Mouse (Mus musculus) heart, embryonic 16.5 days (tissue): ENCODE results near the gene E2f2. TPM values are rescaled to one million over a fixed set of nuclear protein-coding genes. Genes with fewer than 3 reads are reported as not detected.

ENCODE experiments used
- ATAC-seq: fragments of 200-750 bp; cut with Nextera tagmentation; replicated peaks from 2 replicates; pipeline ENCODE4 v1.8.0; 2017; ENCODE audit warnings: moderate number of reproducible peaks; ENCODE audit not compliant: insufficient read depth, low FRiP score; ENCODE audit errors: extremely low read depth
- H3K27ac ChIP-seq: fragments of 300-500 bp; sonication (generic); 2 replicates; pipeline ENCODE4 v1.5.1; 2014; ENCODE audit warnings: mild to moderate bottlenecking, low read length, control low read depth, moderate library complexity
- H3K27me3 ChIP-seq: fragments of 300-500 bp; sonication (generic); 2 replicates; pipeline ENCODE4 v1.6.1; 2014; ENCODE audit warnings: low read length, mixed read lengths; ENCODE audit not compliant: control insufficient read depth, insufficient read depth
- H3K36me3 ChIP-seq: fragments of 300-500 bp; sonication (generic); 2 replicates; pipeline ENCODE4 v1.6.1; 2014; ENCODE audit not compliant: control insufficient read depth, insufficient read depth
- H3K4me1 ChIP-seq: fragments of 300-500 bp; sonication (generic); 2 replicates; pipeline ENCODE4 v1.6.1; 2014; ENCODE audit warnings: low read length, mixed read lengths; ENCODE audit not compliant: control insufficient read depth, insufficient read depth
- H3K4me2 ChIP-seq: fragments of 300-500 bp; sonication (generic); 2 replicates; pipeline ENCODE4 v1.6.1; 2014; ENCODE audit warnings: low read depth, mild to moderate bottlenecking, control low read depth, low read length
- H3K4me3 ChIP-seq: fragments of 300-500 bp; sonication (generic); 2 replicates; pipeline ENCODE4 v1.5.1; 2014; ENCODE audit warnings: mild to moderate bottlenecking, control low read depth, low read length
- H3K9ac ChIP-seq: fragments of 300-500 bp; sonication (generic); 2 replicates; pipeline ENCODE4 v1.6.1; 2014; ENCODE audit warnings: low read length, control low read depth
- H3K9me3 ChIP-seq: fragments of 300-500 bp; sonication (generic); replicated peaks from 2 replicates; pipeline ENCODE4 v1.6.1; 2016; ENCODE audit warnings: low read length; ENCODE audit not compliant: control insufficient read depth
- WGBS: fragments of 180-500 bp; shearing (Covaris S2); extraction: QIAGEN DNeasy Blood & Tissue Kit; methylation state at CpG from one replicate; pipeline ENCODE4 v1.1.7; 2014; 5-methylcytosine and 5-hydroxymethylcytosine counted together
- polyA plus RNA-seq: library from polyadenylated mRNA; unstranded; fragments of >200 nt; fragmentation: Nextera tagmentation; extraction: Ambion mirVana; gene quantifications from 2 replicates; pipeline ENCODE4 v1.2.1, GENCODE M21; 2015

E2f2 gene
- polyA plus RNA-seq, 1 experiment from 2014 or later: 11.0 TPM

- Histone ChIP-seq H3K9me3 (peaks cover 2% of the 10 kb centered on the region; the same call in 1 of the 2 replicates), H3K4me1 (peaks cover 29% of the 10 kb centered on the region), H3K4me3 (peak overlapping the region; percentile 55), H3K4me2 (peak overlapping the region; percentile 83), H3K27ac (peak overlapping the region; percentile 94), H3K9ac (peak overlapping the region; percentile 78), H3K27me3 (no peaks in the 10 kb centered on the region), H3K36me3 (no peaks in the 10 kb centered on the region)
- WGBS: under 1% methylated on average over 15 of the region's 15 CpGs
- ATAC-seq: peak; percentile 51
Observed at GRCm38 (mm10) chr4:136134418-136134977, 37.7 kb upstream of the E2f2 start.

GRCm38 (mm10) chr4:136134978-136135873, 37.0 kb upstream of the E2f2 start:
- 6% methylated on average over 47 of the region's 50 CpGs for WGBS

GRCm38 (mm10) chr4:136135874-136136728, 36.1 kb upstream of the E2f2 start:
- ATAC-seq: no peak
- H3K9me3 ChIP-seq: no peaks in the 10 kb centered on the region
- H3K36me3 ChIP-seq: no peaks in the 10 kb centered on the region
- peak overlapping the region; percentile 94 for H3K27ac ChIP-seq
- peak overlapping the region; percentile 83; the same call in 1 of the 2 replicates for H3K4me2 ChIP-seq
- H3K4me1 ChIP-seq: peaks cover 39% of the 10 kb centered on the region
- 57% methylated on average over 9 of the region's 9 CpGs for WGBS
- H3K9ac ChIP-seq: no peak overlapping the region
- no peaks in the 10 kb centered on the region for H3K27me3 ChIP-seq
- no peak overlapping the region for H3K4me3 ChIP-seq

More at GRCm38 (mm10) chr4:136134978-136135873, 37.0 kb upstream of the E2f2 start:
- no peaks in the 10 kb centered on the region for H3K27me3 ChIP-seq
- no peaks in the 10 kb centered on the region for H3K9me3 ChIP-seq
- ATAC-seq: peak; percentile 69
- H3K4me1 ChIP-seq: peaks cover 34% of the 10 kb centered on the region
- peak overlapping the region; percentile 78 for H3K9ac ChIP-seq
- H3K27ac ChIP-seq: peak overlapping the region; percentile 94
- no peaks in the 10 kb centered on the region for H3K36me3 ChIP-seq
- H3K4me2 ChIP-seq: peak overlapping the region; percentile 83
- peak overlapping the region; percentile 55 for H3K4me3 ChIP-seq

GRCm38 (mm10) chr4:136139326-136140110, 32.7 kb upstream of the E2f2 start:
- WGBS: 47% methylated on average over 17 of the region's 17 CpGs
- Histone ChIP-seq H3K4me3 (no peak overlapping the region), H3K27ac (peak overlapping the region; percentile 87), H3K4me1 (peaks cover 51% of the 10 kb centered on the region), H3K36me3 (no peaks in the 10 kb centered on the region), H3K4me2 (peak overlapping the region; percentile 58), H3K27me3 (no peaks in the 10 kb centered on the region), H3K9ac (no peak overlapping the region; the same call in 1 of the 2 replicates), H3K9me3 (no peaks in the 10 kb centered on the region)
- ATAC-seq: no peak

GRCm38 (mm10) chr4:136140327-136141250, 31.6 kb upstream of the E2f2 start:
- WGBS: 11% methylated on average over 31 of the region's 31 CpGs
- Histone ChIP-seq H3K9ac (peak overlapping the region; percentile 6), H3K27ac (peak overlapping the region; percentile 87), H3K36me3 (no peaks in the 10 kb centered on the region), H3K9me3 (no peaks in the 10 kb centered on the region), H3K27me3 (no peaks in the 10 kb centered on the region), H3K4me2 (peak overlapping the region; percentile 58), H3K4me3 (peak overlapping the region; percentile 7), H3K4me1 (peaks cover 45% of the 10 kb centered on the region)
- ATAC-seq: peak; percentile 79

GRCm38 (mm10) chr4:136142267-136143192, 29.7 kb upstream of the E2f2 start:
- Histone ChIP-seq H3K27ac (peak overlapping the region; percentile 87), H3K27me3 (no peaks in the 10 kb centered on the region), H3K4me2 (peak overlapping the region; percentile 75), H3K9ac (peak overlapping the region; percentile 46), H3K36me3 (no peaks in the 10 kb centered on the region), H3K4me3 (peak overlapping the region; percentile 77), H3K9me3 (no peaks in the 10 kb centered on the region), H3K4me1 (peaks cover 44% of the 10 kb centered on the region)
- 13% methylated on average over 17 of the region's 17 CpGs for WGBS
- ATAC-seq: no peak
